Mouse (Mus musculus) MEL (cell line): Measurements from ENCODE around the gene Gm44973. TPM values are rescaled to one million over a fixed set of nuclear protein-coding genes. Genes with fewer than 3 reads are reported as not detected.

Experiments used
- DNase-seq: peaks from one replicate; pipeline ENCODE4 v3.0.0; 2011; ENCODE audit warnings: low read depth, low spot score
- H3K27ac ChIP-seq: 2 replicates; pipeline ENCODE4 v1.5.1; 2012; ENCODE audit warnings: low read depth, mild to moderate bottlenecking, control low read depth, low read length, moderate library complexity; ENCODE audit not compliant: control insufficient read depth
- H3K27me3 ChIP-seq, 2 experiments: fragments of 150-350 bp in 1 of 2; sonication (generic) in 1 of 2; 2 replicates each; pipeline ENCODE4 v1.6.1; 2012; ENCODE audit warnings: low read length in 2 of 2, mild to moderate bottlenecking in 2 of 2, improper control_type of control experiment in 1 of 2, moderate library complexity in 1 of 2; ENCODE audit not compliant: insufficient read depth in 2 of 2, control insufficient read depth in 1 of 2
- H3K36me3 ChIP-seq, 2 experiments: 2 replicates each; pipeline ENCODE4 v1.6.1; 2012 to 2014; ENCODE audit warnings: low read length in 2 of 2, improper control_type of control experiment in 1 of 2, inconsistent platforms in 1 of 2, mild to moderate bottlenecking in 1 of 2; ENCODE audit not compliant: insufficient read depth in 2 of 2, control insufficient read depth in 1 of 2
- H3K4me1 ChIP-seq, 2 experiments: fragments of 150-350 bp in 1 of 2; sonication (generic) in 1 of 2; 2 replicates each; pipeline ENCODE4 v1.6.1; 2012; ENCODE audit warnings: low read length in 2 of 2, improper control_type of control experiment in 1 of 2, mild to moderate bottlenecking in 1 of 2; ENCODE audit not compliant: insufficient read depth in 2 of 2, control insufficient read depth in 1 of 2
- H3K4me3 ChIP-seq, 2 experiments: fragments of 150-350 bp in 1 of 2; sonication (generic) in 1 of 2; 2 replicates each; pipeline ENCODE4 v1.5.1; 2012; ENCODE audit warnings: low read depth in 2 of 2, low read length in 2 of 2, mild to moderate bottlenecking in 2 of 2, moderate library complexity in 2 of 2, control low read depth in 1 of 2, improper control_type of control experiment in 1 of 2; ENCODE audit not compliant: control insufficient read depth in 1 of 2, insufficient read depth in 1 of 2
- H3K79me2 ChIP-seq: 2 replicates; pipeline ENCODE4 v1.6.1; 2012; ENCODE audit warnings: mild to moderate bottlenecking, low read length, moderate library complexity; ENCODE audit not compliant: control insufficient read depth, poor library complexity, insufficient read depth
- H3K9ac ChIP-seq: 2 replicates; pipeline ENCODE4 v1.6.1; 2012; ENCODE audit warnings: low read depth, mild to moderate bottlenecking, control low read depth, low read length, moderate library complexity; ENCODE audit not compliant: control insufficient read depth, poor library complexity, severe bottlenecking
- H3K9me3 ChIP-seq: fragments of 150-350 bp; sonication (generic); replicated peaks from 2 replicates; pipeline ENCODE4 v1.6.1; 2012; ENCODE audit warnings: mild to moderate bottlenecking, low read length, improper control_type of control experiment, moderate library complexity; ENCODE audit not compliant: insufficient read depth
- CTCF ChIP-seq, 3 experiments: IDR thresholded peaks in 2 of 3; conservative IDR thresholded peaks in 1 of 3; 2 replicates each; pipeline ENCODE4 v1.5.1; 2011 to 2012; ENCODE audit warnings: low read length in 3 of 3, low read depth in 2 of 3, mild to moderate bottlenecking in 2 of 3, improper control_type of control experiment in 1 of 3, inconsistent platforms in 1 of 3, mixed read lengths in 1 of 3, moderate library complexity in 1 of 3; ENCODE audit not compliant: control insufficient read depth in 1 of 3, insufficient read depth in 1 of 3, poor library complexity in 1 of 3, severe bottlenecking in 1 of 3
- E2F4 ChIP-seq: IDR thresholded peaks from 2 replicates; pipeline ENCODE4 v1.6.1; 2011; ENCODE audit warnings: low read depth, low read length, improper control_type of control experiment, borderline replicate concordance
- ELF1 ChIP-seq: IDR thresholded peaks from 2 replicates; pipeline ENCODE4 v1.6.1; 2014; ENCODE audit warnings: low read depth, mild to moderate bottlenecking, inconsistent platforms, low read length, improper control_type of control experiment, moderate library complexity
- ETS1 ChIP-seq: IDR thresholded peaks from 2 replicates; pipeline ENCODE4 v1.6.1; 2012; ENCODE audit warnings: low read depth, mild to moderate bottlenecking, inconsistent platforms, low read length, improper control_type of control experiment, moderate library complexity
- GABPA ChIP-seq: IDR thresholded peaks from 2 replicates; pipeline ENCODE4 v1.6.1; 2012; ENCODE audit warnings: low read depth, mild to moderate bottlenecking, inconsistent platforms, low read length, improper control_type of control experiment, moderate library complexity
- JUND ChIP-seq: IDR thresholded peaks from 2 replicates; pipeline ENCODE4 v1.6.1; 2011; ENCODE audit warnings: low read depth, mild to moderate bottlenecking, improper control_type of control experiment, low read length
- MAFK ChIP-seq: IDR thresholded peaks from 2 replicates; pipeline ENCODE4 v1.6.1; 2011; ENCODE audit warnings: low read depth, mild to moderate bottlenecking, low read length, improper control_type of control experiment, borderline replicate concordance
- MAX ChIP-seq: IDR thresholded peaks from 2 replicates; pipeline ENCODE4 v1.6.1; 2011; ENCODE audit warnings: low read length, improper control_type of control experiment
- MAZ ChIP-seq: IDR thresholded peaks from 2 replicates; pipeline ENCODE4 v1.6.1; 2012; ENCODE audit warnings: low read depth, mild to moderate bottlenecking, inconsistent platforms, low read length, improper control_type of control experiment
- MYB ChIP-seq: IDR thresholded peaks from 2 replicates; pipeline ENCODE4 v1.6.1; 2011; ENCODE audit warnings: mild to moderate bottlenecking, low read depth, low read length, improper control_type of control experiment
- NELFE ChIP-seq: IDR thresholded peaks from 2 replicates; pipeline ENCODE4 v1.6.1; 2011; ENCODE audit warnings: low read depth, low read length, improper control_type of control experiment
- NRF1 ChIP-seq: IDR thresholded peaks from 2 replicates; pipeline ENCODE4 v1.6.1; 2014; ENCODE audit warnings: low read depth, mild to moderate bottlenecking, inconsistent platforms, low read length, improper control_type of control experiment, moderate library complexity; ENCODE audit not compliant: poor library complexity, insufficient read depth, severe bottlenecking
- POLR2AphosphoS5 ChIP-seq: IDR thresholded peaks from 2 replicates; pipeline ENCODE4 v1.6.1; 2012; ENCODE audit warnings: low read depth, borderline replicate concordance, mild to moderate bottlenecking, inconsistent platforms, low read length, moderate library complexity, mixed read lengths
- USF1 ChIP-seq: IDR thresholded peaks from 2 replicates; pipeline ENCODE4 v1.6.1; 2014; ENCODE audit warnings: low read depth, mild to moderate bottlenecking, inconsistent platforms, low read length, improper control_type of control experiment, moderate library complexity
- ZC3H11A ChIP-seq: IDR thresholded peaks from 2 replicates; pipeline ENCODE4 v1.6.1; 2012; ENCODE audit warnings: low read depth, mild to moderate bottlenecking, inconsistent platforms, low read length, improper control_type of control experiment
- polyA plus RNA-seq, 2 experiments: library from polyadenylated mRNA; stranded (reverse) in 1 of 2; unstranded in 1 of 2; fragments of >175 nt in 1 of 2; fragments of >200 nt in 1 of 2; gene quantifications; 2 replicates each; pipeline versions ENCODE4 v1.2.1 to v1.2.4; 2012; ENCODE audit warnings: low replicate concordance in 2 of 2, low read depth in 1 of 2; ENCODE audit not compliant: insufficient read length in 2 of 2, insufficient read depth in 1 of 2, missing spikeins in 1 of 2
- total RNA-seq: library from RNA; depleted of rRNA; stranded (reverse); fragments of 300-350 nt; gene quantifications from 2 replicates; pipeline ENCODE4 v1.2.3, GENCODE M21; 2012

Gm44973 gene
- total and polyA plus RNA-seq, 3 experiments = 7.9 TPM; not detected in 2

DNA sequence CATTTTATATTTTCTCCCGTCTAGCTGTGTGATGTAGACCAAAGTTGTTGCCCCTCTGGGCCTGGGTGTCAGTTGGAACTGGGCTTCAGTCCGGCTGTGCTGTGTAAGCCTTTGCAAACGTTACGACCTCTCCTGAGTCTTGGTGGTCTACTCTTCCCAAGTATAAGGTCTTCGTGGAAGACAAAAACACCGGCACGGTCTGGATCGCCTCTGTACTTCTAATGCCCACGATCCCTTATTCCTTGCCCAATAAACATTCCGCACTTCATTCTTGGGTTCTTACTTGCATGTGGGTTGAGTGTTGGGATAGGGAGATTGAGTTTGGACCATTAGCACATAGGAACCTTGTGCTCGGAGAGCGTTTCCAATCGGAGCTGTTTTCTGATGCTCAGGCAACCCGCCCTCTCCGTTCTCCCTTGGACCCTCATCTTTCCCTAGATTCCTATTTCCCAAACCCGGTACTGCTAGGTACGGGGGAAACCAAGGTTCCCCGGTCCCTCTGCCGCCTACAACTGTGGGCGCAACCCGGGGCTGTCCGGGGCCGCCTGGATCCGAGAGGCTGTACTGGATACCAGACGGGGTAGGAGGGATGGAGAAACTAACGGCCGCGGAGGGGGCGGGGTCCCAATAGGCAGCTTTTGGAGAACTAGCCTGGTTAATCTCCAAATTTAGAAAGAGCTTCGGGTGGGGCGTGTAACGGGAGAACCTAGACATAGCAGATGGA lies 38.3 kb downstream of the Gm44973 start:
- Histone ChIP-seq H3K27ac (no peak overlapping the region), H3K9me3 (no peaks in the 10 kb centered on the region), H3K27me3 (no peaks in the 10 kb centered on the region), H3K9ac (no peak overlapping the region), H3K36me3 (no peaks in the 10 kb centered on the region), H3K4me3 (no peak overlapping the region), H3K4me1 (no peaks in the 10 kb centered on the region), H3K79me2 (no peaks in the 10 kb centered on the region)
- no peak for TF ChIP-seq ELF1
- no peak for TF ChIP-seq ETS1
- no peak for TF ChIP-seq MAFK
- no peak for TF ChIP-seq ZC3H11A
- no peak for TF ChIP-seq MAZ
- no peak for DNase-seq

DNA sequence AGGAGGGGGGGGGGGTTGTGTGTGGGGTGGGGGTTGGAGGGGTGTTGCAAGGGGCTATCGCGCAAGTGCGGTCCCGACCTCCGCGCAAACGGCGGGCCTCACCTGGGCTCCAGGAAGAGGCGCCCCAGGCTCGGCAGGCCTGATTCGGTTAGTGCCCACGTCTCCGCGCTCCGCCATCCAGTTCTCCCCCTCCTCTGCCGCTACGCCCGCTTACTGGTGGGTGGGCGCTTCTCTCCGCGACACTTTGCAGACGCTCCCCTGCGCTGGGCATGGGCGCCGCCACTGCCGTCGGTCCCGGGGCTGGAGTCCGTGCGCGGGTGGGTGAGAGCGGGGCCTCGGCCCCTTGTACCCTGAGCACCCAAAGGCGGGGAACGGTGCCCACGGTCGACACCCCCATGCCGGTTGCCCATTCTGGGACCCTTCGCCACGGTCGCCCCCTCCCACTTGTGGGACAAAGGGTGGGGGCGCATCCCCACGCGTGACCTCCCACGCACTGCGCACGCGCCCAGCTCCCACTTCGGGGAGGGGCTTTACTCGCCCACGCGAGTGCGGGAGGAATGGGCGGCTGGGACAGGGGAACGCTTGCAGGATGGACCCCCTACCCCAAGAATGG lies 41.5 kb downstream of the Gm44973 start:
- Histone ChIP-seq H3K9me3 (no peaks in the 10 kb centered on the region), H3K4me3 (no peak overlapping the region), H3K4me1 (peaks cover 0 to 5% of the 10 kb centered on the region in 2 experiments; a peak in 1 of 4 replicates), H3K9ac (no peak overlapping the region), H3K27ac (no peak overlapping the region), H3K36me3 (no peaks in the 10 kb centered on the region), H3K79me2 (peaks cover 3% of the 10 kb centered on the region; the same call in 1 of the 2 replicates), H3K27me3 (no peaks in the 10 kb centered on the region)
- DNase-seq = no peak
- TF ChIP-seq CTCF (IDR thresholded peaks at IDR 0.05 in 2 of 3, conservative IDR thresholded peaks at IDR 0.05 in 1 of 3; ENCODE audit: control insufficient read depth in 1 of 3, insufficient read depth in 1 of 3, low read depth in 2 of 3, low read length in 3 of 3, poor library complexity in 1 of 3, severe bottlenecking in 1 of 3) (no peak), MAFK (no peak), JUND (no peak), NRF1 (no peak), USF1 (no peak), NELFE (no peak), GABPA (no peak), E2F4 (no peak), MYB (no peak), MAX (no peak), POLR2AphosphoS5 (no peak)
